Mouse (Mus musculus) urinary bladder, postnatal 36 days (tissue): ENCODE measurements around the gene Washc3.
A peak's percentile ranks its signal among the peaks of the same experiment; 100 is the strongest.

Experiments used
- DNase-seq, 2 experiments: peaks; one replicate each; pipeline ENCODE4 v3.0.0; 2022; ENCODE audit warnings: low spot score in 2 of 2, mixed read lengths in 1 of 2

Washc3 gene

DNA sequence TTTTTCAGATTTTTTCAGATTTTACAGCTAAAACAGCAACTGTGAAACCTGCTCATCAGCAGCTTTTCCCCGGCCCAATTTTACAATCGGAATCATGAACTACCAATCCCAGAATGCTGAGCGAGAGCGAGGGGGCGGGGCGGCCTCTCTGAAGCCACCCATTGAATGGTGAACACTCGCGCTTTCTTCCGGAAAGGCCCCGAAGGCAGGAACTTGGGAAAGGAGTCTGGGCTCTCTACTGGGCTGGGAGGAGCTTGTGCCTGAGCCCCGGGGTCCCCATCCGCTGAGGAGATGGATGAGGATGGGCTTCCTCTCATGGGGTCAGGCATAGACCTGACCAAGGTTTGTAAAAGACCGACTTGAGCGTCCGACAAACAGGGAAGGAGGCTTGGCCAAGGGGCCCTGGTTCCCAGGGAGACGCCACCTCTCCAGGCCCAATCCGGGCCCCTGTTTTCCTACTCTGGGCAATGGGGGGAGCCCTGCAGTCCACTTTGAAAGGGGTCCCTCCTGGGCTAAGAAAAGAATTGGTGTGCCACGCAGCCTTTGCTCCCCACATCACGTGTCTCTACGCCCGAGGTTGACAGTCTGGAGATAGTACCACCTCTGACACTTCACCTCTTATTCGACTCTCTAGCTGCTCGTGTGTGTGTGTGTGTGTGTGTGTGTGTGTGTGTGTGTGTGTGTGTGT is at the start of gene Washc3:
TSS of gene Washc3 (plus strand) at position 143 of the 688 bp plus-strand sequence.
- DNase-seq: peak; percentile 84 to 92

DNA sequence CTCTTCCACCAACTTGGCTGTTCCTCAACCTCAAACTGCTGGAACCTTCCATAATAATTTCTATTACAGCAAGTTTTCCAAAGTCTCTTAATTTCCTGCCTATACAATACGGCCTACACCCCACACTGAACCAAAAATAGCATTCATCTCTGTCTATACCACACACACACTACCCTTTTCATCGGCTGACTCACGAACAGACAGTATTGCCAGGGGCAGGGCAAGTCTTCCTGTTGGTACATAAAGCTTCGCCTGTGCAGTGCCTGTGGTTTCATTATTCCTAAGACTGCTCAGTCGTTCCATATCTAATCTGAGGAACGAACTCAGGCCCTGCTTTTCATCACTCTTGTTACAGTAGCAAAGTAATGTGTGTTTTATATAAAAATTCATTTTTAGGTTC is 49.2 kb upstream of the Washc3 start:
- DNase-seq: no peak

DNA sequence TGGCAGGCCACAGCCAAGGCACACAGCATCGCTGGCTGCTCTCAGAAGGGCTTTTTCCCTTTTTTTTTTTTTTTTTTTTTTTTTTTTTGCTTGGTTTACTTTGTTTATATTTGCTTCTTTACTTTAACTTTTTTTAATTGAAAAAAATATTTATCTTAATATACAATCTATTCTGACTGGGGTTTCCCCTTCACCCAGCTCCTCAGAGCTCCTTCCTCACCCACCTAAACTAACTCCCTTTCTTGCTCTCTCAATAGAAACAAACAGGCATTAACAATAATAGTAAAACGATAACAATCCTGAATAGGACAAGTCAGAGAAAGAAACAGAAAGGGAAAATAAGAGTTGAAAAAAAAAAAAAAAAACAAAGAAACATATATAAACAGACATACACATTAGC is 38.8 kb upstream of the Washc3 start:
- no peak for DNase-seq

DNA sequence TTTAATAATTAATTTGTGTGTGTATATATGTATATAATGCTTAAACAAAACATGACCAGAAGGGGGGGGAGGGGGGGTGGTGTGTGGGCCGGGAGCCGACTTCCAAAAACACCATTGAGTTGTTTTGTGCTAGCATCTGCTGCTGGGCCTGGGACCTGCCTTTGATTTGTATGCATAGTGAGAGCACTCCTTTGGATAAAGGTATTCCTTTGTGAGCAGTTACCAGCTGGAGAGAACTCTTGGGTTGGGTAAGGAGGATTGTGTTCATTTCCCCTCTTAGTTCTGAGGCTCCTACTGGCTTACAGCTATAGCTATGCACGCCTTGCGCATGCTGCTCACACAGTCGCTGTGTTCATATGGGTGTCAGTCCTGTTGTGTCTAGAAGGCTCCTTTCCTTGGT is 38.2 kb upstream of the Washc3 start:
- no peak for DNase-seq

DNA sequence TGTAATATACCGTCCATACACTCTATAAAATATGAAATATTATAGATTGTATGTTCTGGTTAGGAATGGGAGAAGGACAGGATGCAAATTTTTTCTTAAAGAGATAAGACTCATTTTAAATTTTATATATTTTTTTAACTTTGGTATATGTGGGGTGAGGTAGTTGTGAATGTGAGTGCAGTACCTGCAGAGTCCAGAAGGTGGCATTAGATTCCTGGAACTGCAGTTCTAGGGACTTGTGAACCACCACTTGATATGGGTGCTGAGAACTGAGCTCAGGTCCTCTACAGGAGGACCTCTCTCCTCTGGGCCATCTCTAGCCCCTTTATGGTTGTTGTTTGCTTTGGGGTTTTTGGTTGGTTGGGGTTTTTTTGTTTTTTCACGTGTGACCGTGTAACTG is 34.7 kb upstream of the Washc3 start:
- no peak for DNase-seq

DNA sequence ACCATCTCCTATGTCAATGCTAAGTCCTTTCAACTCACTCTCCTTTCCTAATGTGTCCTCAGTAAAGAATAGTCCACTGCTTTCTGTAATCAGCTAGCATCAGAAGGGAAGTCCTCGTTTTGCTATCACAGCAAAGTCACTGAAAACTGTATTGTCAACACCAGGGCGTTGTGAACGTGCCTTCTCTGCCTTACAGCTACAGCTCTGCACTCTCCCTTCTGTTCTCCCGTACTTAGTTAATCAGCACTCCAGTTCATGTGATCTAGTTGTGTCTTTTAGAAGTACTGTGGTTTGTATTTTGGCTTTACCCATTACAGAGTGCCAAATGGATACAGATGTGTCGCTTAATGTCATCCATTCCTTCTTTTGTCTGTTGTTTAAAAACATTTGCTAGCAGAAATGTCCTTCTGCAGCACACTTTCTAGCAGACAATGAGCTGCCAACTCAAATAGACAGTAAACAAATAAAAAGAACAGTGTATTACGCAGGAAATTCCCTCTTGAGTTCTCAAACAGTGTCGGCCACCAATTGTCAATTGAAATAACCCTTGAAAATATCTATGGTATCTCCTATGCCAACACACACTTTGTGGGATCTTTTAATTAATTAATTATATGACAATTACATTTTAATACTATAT is 33.3 kb upstream of the Washc3 start:
- no peak for DNase-seq

DNA sequence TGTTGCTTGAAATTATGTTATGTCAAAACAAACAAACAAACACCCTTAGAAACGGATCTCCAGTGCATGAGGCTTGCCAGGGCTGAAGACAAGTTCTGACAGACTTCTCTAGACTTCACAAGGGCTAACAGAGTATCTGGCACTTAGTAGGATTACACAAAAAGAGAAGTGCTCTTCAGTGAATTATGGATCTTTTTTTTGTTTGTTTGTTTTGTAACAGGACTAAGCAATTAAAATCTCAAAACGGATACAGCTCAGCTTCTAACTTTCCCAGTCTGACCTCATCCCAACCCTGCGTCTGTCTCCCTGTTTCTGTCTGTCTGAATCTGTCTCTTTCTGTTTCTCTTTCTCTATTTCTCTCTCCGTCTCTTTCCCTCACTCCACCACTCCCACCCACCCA is 352 bp upstream of the Washc3 start:
- peak in 1 of 2 experiments; percentile 3 for DNase-seq

DNA sequence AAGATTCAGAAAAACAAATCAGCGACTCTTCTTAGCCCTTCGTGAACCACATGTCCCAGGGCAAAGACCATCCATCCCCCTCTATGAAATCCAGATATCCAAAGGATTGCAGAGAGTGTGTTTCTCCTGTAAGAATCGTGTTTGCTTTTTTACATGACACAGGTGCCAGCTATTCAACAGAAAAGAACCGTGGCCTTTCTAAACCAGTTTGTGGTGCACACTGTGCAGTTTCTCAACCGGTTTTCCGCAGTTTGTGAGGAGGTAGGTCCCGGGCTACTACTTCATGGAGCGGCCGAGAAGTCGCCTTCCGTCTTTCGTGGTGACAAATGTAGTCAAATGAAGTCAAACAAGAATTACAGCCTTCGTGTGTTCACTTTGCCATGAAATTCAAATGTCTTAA is 757 bp downstream of the Washc3 start:
- no peak for DNase-seq

DNA sequence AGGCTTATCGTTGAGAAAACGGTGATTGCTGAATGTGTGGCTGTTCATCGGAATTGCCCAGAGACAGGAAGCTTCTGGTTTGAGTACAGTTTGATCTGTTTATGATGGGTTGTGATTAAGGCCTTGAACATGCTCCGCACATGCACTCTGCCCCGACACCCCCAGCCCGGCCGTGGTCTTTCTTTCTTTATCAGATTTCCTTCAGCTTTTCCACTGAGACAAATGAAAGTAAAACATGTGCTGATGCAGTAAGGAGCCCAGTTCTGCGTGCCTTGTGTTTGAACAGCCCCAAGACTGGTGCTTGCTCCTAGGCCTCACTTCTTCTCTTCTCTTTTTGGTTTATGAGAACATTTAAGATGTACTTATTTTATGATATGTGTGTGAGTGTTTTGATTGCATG is 1.7 kb downstream of the Washc3 start:
- no peak for DNase-seq

DNA sequence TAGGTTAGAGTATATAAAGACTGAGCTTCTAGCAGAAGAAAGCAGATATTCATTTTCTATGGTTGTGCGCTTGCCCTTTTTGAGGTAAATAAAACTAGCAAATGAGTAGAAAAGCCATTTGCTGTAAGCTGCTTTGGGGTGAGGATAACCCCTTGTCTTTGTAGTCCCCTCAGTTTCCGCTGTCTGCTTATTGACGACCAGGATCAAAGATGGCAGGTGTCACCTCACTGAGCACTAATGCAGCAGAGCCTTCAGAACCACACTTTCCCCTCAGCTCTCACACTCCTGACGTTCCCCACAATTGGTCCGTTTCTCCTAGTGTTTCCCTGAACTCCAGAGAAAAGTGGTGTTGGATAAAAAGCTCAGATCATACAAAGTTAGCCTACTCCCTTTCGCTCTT is 2.3 kb downstream of the Washc3 start:
- no peak for DNase-seq

DNA sequence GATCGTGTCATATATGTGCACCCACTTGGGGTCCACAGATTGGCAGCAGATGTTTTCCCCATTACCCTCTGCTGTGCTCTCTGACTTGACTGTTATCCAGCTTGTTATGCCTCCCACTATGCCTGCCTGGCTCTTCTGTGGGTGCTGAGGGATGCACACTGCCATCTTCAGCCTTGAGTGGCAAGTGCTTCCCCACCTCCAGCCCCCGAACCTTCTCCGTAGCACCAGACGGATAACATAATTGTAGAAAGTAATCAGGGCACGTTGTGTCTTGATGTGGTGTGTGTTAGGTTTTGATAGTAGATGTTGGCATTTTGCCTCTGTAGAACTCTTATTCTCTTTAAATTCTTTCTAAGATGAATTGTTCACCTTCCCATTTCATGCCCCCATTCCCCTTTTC is 11.8 kb downstream of the Washc3 start:
- no peak for DNase-seq

DNA sequence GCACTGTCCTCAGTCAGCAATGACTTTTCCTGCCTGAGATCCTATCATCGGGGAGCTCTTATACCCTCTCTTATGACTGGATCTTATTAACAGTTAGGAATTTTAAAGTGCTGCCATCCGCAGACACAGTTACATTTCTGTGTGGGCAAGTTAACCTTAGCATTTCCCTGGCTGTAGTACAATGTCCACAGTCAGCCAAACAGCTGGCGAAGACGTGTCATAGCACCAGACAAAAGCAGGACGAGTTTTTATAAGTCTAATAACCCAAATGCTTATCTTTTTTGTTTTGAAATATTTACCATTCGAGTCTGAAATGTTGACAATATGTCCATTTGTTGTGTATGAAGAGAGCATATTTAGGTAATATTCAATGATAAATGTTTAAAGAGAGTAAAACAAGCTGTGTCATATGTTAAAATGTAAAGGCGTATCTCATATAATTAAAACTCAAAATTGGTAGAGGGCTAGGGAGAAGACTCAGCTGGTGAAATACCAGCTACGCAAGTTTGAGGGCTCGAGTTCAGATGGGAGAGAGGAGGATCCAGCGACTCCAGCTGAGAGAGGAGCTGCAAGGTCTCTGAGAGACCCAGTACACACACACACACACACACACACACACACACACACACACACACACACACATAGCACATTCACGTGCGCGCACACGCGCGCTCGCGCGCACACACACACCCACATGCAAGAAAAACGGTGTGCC is 14.1 kb downstream of the Washc3 start:
- DNase-seq: no peak

DNA sequence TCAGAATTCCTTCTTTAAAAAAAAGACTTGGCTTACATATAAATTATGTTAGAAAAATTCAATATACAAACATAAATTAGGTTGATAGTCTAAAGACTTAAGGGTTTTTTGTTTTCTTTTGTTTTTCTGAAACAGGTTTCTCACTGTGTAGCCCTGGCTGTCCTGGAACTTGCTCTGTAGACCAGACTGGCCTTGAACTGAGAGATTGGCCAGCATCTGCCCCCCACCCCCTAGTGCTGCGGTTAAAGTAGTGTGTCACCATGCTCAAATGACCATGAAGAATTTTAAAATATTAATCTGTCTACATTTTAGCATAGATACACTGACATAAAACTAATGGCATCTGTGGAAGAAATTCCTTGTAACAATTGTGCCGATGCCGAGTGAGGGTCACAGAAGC is 17.3 kb downstream of the Washc3 start:
- no peak for DNase-seq

DNA sequence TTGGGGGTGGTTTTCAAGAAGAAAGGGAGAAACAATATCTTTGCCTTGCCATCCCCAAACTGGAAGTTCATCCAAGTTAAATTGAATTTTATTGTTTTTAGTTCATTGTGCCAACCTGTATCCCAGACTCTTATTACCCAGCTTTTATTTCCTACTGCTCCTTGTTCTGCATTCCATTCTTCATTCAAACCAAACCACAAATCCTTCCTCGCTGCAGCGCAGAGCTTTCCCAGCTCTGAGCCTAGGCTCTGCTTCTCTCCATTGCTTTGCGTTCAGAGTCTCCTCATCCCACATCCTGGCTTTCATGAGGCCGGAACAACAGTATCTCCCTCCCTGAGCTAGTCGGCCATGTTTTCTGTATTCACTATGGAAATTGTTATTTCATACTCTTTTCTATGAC is 20.8 kb downstream of the Washc3 start:
- DNase-seq: no peak

DNA sequence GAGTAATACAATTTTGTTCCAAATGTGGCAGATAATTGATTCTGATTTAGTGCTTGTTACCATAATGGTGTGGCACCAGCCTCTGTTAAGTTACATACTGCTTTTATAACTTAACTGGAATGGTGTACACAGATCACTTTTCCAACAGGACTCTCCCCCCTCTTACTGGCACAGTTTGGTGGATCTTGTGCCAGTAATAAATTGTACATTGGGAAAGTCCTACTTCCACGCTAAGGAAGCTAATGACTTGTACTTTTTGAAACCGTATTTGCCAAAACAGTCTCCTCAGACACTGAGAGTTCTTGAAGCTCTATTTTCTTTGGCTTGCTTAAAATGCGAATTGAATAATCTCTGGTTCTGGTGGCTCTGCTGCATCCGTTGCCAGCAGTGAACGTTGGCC is 24.5 kb downstream of the Washc3 start:
- no peak for DNase-seq

DNA sequence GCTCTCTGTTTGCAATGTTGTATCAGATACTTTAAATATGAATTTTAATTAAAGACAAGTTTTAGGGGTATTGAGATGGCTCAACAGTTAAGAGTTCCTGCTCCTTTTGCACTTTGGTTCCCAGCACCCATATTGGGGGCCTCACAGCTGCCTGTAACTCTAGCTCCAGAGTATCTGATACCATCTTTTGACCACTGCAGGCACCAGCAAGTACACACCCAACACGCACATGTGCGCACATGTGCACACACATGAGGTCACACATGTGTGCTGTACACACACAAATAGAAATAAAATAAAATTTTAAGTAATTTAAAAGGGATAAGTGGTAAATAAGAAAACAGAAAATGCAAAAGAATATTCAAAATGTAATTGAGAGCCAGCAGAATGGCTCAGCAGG is 27.1 kb downstream of the Washc3 start:
- no peak for DNase-seq

DNA sequence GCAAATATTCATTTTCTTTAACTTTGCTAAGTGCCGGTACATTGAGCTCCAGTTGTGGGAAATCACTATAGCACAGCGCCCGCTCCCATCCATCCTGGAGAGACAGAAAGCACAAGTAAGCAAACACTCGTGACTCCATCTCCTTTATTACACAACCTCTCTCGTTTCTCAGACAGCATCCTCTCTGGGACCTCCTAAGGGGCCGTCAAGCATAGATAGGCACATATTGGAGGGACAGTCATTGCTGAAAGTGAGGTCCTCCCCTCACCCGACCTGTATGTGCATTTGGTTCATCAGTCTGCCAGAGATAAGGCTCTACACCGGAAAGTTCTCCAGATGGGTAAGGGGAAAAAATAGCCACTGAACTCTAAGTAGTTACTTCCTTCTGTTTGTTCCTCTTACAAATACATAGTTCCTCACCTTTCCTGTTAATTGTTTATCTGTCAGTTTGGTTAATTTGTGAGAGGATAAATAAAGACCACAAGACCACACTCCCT is 27.7 kb downstream of the Washc3 start:
- no peak for DNase-seq

DNA sequence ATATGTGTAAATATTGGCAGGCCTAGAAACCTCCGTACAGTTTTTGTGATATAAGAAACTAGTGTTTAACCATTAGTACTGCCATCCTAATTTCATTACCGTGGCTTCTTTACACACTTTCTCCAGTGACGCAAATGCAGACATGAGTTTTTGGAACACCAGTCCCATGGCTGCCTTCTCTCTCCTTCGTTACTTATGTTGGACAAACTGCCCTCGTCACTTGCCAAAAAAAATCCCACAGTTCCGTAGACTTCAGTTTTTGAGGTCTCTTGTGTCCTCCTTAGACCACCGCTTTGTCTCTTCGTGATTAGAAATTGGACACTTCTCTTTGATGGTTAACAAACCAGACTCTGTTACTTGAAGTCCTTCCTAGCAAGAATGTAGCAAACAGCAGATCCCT is 30.8 kb downstream of the Washc3 start:
- DNase-seq: no peak

DNA sequence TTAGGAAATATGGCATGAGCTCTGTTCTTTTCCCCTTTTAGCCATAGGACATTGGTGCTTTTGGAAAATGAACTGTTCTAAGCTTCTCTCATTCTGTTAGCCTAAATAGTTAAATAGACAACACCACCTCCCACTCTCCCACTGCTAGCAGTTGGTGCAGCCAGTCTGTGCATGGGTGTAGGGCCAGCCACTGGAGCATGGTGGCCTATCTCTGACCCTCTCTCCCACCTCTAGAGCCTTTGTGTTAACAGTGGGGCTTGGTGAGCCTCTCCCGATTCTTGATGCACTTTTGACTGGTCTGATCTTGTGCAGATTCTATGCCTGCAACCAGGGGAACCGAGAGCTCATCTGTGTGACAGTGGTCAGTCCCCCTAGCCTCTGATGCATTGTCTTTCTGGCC is 31.9 kb downstream of the Washc3 start:
- no peak for DNase-seq

DNA sequence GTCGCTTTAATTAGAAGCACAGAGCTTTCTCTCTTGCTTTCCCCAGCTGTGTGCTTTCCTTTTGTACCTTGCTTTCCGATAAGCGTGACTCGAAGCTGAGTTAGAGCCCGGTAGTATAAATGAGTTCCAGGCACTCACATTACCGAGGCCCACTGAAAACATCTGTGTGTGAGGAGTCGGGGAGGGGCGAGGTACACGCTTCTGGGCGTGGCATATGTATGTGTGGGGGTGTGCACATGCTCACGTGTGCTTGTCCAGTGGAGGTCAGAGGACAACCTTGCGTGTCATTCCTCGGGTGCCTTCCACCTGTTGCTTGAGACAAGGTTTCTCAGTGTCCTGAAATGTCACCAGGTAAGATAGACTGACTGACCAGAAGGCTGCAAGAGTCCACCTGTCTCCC is 43.8 kb downstream of the Washc3 start:
- DNase-seq: no peak

DNA sequence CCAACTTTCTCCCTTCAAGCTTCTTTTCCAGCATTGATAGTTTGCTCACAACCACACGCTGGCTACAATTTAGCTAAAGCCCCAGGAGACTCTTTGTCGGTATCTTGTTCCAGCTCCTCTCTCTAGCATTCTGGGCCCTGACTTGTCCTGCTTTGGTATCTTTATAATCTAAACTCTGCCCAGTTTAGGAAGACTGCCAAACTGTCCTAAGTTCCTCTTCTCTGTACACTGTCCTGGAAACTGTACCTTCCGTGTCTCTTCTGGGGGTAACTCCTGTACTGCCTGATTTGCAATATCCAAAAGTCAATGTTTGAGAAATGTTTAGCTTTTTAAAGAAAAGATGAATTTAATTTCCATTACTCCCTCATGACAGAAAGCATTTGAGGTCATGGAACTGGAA is 49.4 kb downstream of the Washc3 start:
- no peak for DNase-seq

DNA sequence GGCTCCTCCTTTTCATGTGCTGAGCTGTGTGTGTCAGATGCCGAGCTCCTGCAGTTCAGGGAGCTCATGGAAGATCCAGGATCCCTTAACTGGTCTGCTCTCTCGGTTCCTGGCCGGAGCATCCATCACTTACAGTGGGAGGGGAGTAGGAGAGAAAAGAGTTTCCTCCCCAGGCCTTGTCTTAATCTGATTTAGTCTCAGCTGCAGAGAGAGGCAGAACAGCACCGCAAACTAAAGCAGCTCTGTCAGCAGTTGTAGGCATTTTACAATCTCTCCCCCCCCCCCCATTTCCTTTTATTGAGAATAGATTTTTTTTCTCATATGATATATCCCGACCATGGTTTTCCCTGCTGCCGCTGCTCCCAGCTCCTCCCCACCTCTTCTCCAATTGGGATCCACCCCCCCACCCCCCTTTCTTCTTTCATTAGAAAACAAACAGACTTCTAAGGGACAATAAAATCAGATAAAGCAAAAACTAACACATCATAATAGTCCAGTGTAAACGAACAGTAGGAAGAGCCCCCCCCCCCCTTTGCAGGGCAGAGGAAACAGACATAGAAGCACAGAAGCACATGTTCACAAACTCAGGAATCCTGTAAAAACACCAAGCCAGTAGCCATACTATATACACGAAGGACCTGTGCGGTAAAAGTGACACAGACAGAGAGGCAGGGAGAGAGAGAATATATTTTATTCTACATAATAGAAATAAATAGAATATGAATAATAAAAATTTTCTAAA is 51.4 kb downstream of the Washc3 start:
- DNase-seq: no peak
